Mouse (Mus musculus): ENCODE data around the gene Rsl1. TPM values are rescaled to one million over a fixed set of nuclear protein-coding genes. Genes with fewer than 3 reads are reported as not detected.

The Rsl1 gene
- 5.2 and 8.7 TPM in 2 replicates for polyA plus RNA-seq (2012; rRNA removed)

GRCm38 (mm10) chr13:67172991-67173722, at the start of gene Rsl1:
TSS of gene Rsl1 (plus strand) at chr13:67173182.

GRCm38 (mm10) chr13:67194340-67194894, 21.4 kb downstream of the Rsl1 start, which contains the start of gene Zfp455:
TSS of gene Zfp455 (plus strand) at chr13:67194506.

Other genes with a start within 250 kb of the Rsl1 start
- gene Zfp712, start 112.0 kb upstream of the Rsl1 start, polyA plus RNA-seq (2012; rRNA removed) = 1.5 and 2.7 TPM in 2 replicates
- 2.9 and 5.6 TPM in 2 replicates for gene Zfp708, start 75.2 kb upstream of the Rsl1 start, polyA plus RNA-seq (2012; rRNA removed)
- 3.1 and 4.4 TPM in 2 replicates for gene Gm28557, start 64.6 kb upstream of the Rsl1 start, polyA plus RNA-seq (2012; rRNA removed)
- 0.23 and 0.35 TPM in 2 replicates for gene Rslcan18, start 56.9 kb upstream of the Rsl1 start, polyA plus RNA-seq (2012; rRNA removed)
- 0.94 and 2.3 TPM in 2 replicates for gene Zfp759, start 51.5 kb upstream of the Rsl1 start, polyA plus RNA-seq (2012; rRNA removed)
- 0.67 and 1.3 TPM in 2 replicates for gene Zfp455, start 21.3 kb downstream of the Rsl1 start, polyA plus RNA-seq (2012; rRNA removed)
- gene Zfp458, start 105.3 kb downstream of the Rsl1 start, polyA plus RNA-seq (2012; rRNA removed) = 1.5 and 2.2 TPM in 2 replicates
- 1.2 and 2.0 TPM in 2 replicates for gene Zfp457, start 133.3 kb downstream of the Rsl1 start, polyA plus RNA-seq (2012; rRNA removed)
- 1.5 and 3.2 TPM in 2 replicates for gene Zfp595, start 159.4 kb downstream of the Rsl1 start, polyA plus RNA-seq (2012; rRNA removed)
- gene Gm28044, start 187.4 kb downstream of the Rsl1 start, polyA plus RNA-seq (2012; rRNA removed) = not detected in 2 replicates
- gene Zfp953, start 187.4 kb downstream of the Rsl1 start, polyA plus RNA-seq (2012; rRNA removed) = 0.61 and 1.3 TPM in 2 replicates
- gene Gm28041, start 202.6 kb downstream of the Rsl1 start, polyA plus RNA-seq (2012; rRNA removed) = 0.15 and 0.18 TPM in 2 replicates
- gene Zfp456, start 202.6 kb downstream of the Rsl1 start, polyA plus RNA-seq (2012; rRNA removed) = 0.44 and 0.84 TPM in 2 replicates
- 5.5 and 6.9 TPM in 2 replicates for gene Zfp429, start 226.6 kb downstream of the Rsl1 start, polyA plus RNA-seq (2012; rRNA removed)
- gene Zfp459, start 248.2 kb downstream of the Rsl1 start, polyA plus RNA-seq (2012; rRNA removed) = 0.36 and 1.4 TPM in 2 replicates

Measured in central nervous system, embryonic 11.5 days (tissue).